Mouse (Mus musculus): ENCODE measurements around the gene Ttc28.
A peak's percentile ranks its signal among the peaks of the same experiment; 100 is the strongest.
"Not testable (repeated sequence)": the region's sequence is repeated elsewhere in the genome, so short reads cannot be mapped to it uniquely, and the experiment has no call there.

Gene Ttc28

DNA sequence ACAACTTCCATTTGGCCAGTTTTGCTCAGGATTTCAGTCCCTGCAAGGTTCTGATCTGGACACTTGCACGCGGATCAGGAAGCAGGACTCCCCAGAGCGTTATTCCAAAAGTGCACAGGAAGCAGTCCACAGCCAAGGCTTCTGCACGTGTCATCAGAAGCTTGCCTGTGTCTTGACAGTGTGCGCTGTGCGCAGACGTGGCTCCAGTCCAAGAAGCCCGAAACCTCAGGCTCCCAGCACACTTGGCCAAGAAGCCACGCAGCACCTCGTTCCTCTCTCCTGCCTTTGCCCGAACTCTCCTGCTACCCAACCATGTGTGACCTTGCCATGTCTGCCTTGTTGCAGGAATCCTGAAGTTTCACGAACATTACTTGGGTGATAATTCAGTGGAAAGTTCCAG is 355.5 kb downstream of the Ttc28 start:
- no peak for DNase-seq (ENCODE audit: low spot score in 2 of 2)

GRCm38 (mm10) chr5:111237176-111237636 is 357.6 kb downstream of the Ttc28 start:
- no peak for DNase-seq (ENCODE audit: low spot score in 2 of 2)

DNA sequence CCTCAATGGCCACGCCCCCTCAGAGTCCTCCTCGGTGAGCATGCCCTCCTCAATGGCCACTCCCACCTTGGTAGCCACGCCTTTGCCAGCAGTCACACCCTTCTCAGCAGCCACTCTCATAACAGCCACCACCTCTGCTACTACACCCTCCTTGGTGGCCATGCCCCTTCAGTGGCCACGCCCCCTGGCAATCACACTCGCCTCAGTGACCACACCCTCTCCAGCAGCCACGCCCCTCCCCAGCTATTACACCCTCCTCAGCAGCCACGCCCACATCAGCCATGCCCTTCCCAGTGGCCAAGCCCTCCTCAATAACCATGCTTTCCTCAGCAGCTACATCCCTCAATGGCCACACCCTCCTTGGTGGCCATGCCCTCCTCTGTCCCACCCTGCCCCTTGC is 359.6 kb downstream of the Ttc28 start:
- no peak for DNase-seq (ENCODE audit: low spot score in 2 of 2)

- no peak for DNase-seq (ENCODE audit: low spot score in 2 of 2)
These were observed 363.9 kb downstream of the Ttc28 start for GRCm38 (mm10) chr5:111243447-111244040.

- no peak for DNase-seq (ENCODE audit: low spot score in 2 of 2)
These were observed 364.5 kb downstream of the Ttc28 start for GRCm38 (mm10) chr5:111244061-111244460.

DNA sequence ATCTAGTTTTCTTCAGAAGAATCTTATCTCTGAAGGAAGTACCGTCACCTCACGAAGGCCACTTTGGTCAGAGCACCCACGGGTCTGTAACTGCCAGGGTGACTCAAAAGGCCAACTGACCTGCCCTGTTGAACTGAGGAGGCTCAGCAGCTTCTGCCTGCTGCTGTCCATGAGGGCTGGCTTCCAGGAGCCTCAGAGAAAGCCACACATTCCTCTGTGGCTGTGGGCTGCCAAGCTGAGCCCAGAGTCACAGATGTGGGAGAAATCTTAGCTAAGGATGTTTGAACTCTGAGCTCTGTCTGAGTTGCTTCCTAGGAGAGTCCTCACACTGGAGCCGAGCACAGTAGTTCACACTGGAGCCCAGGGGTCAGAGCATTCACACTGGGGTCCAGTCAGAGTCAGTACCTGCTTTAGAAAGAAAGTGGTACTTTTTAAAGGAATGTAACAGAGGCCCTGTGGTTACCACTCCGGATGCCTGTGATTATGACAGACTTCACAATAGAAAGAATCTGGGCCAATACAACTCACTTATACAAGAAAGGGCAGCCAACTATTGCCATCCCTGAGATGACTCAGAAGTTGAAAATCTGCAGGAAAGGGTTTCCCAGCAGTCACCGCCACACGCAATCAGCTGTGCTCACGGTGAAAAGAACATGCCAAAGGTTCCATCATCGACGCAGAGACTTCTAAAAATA is 368.1 kb downstream of the Ttc28 start:
- DNase-seq (ENCODE audit: low spot score in 2 of 2): no peak

DNA sequence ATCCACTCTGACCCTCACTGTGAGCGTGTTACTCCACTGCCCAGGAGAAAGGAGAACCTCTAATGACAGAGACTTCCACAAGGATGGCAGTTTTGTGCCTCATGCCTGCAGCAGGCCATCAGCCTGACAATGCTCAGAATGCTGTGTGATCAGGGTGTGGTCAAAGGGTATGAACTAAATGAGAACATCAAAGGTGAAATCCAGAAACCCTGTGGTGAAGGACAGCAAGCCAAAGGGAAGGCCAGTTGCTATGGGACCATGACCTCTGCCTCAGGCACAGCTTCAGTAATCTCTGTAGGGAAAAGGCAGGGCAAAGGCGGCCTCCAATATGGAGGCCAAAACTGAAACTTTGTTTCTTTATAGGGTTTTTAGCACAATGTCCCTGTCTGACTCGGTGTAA is 372.5 kb downstream of the Ttc28 start:
- DNase-seq (ENCODE audit: low spot score in 2 of 2): no peak

DNA sequence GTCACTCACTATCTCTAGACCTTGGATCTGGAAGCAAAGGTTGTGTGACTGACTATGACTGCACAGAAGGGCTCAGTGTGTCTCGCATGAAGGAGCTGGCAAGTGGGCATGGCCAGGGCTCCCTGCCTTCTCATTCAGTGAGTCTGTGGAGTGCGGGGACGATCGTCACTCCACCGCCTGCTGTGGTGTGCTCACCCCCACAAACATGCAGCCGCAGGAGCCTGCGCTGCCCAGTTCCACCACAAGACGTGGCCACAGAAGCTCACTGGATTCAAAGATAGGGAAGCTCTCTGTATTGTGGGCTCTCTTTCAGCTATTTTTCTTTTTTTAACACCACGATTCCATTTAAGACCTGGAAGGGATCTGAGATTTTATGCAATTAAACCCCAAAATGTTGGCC is 374.8 kb downstream of the Ttc28 start:
- DNase-seq (ENCODE audit: low spot score in 2 of 2): no peak

DNA sequence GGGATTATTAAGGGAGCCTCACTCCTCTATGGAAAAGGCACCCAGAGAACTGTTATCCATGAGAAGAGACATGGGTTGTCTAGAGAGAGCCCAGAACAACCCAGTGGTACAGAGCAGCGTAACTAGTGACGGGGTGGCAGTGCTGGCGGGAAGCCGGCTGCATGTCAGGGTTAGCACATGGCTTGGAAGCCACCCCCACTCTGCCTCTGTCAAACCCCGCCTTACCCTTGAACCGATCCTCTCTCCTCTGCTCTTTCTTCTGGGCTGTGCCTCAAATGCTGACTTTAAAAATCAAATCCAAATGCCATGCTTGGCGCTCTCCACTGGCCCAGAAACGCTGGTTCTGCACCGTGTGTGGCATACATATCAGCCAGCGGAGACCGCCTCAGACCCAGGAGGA is 375.2 kb downstream of the Ttc28 start:
- DNase-seq (ENCODE audit: low spot score in 2 of 2): no peak

DNA sequence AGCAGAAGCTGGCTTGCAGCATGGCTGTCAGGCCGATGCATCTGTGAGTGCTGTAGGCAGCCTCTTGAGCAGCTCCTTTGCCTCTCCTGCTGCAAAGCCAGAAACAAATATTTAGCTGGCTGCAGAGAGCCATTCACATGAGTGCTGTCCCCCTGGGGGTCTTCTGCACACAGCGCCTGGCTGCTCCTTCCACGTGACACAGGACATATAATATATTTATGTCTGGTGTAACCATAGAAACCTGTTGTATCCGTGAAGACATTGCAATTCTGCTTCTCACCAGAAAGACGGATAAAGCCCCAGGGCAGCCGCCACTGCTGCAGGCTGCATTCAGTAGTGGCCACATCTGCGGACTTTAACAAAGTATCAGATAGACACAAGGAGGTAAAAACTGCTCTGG is 376.6 kb downstream of the Ttc28 start:
- DNase-seq (ENCODE audit: low spot score in 2 of 2): no peak

- peak in 1 of 2 experiments; percentile 57 for DNase-seq (ENCODE audit: low spot score in 2 of 2)
These were observed 377.5 kb downstream of the Ttc28 start for GRCm38 (mm10) chr5:111257127-111257526.

DNA sequence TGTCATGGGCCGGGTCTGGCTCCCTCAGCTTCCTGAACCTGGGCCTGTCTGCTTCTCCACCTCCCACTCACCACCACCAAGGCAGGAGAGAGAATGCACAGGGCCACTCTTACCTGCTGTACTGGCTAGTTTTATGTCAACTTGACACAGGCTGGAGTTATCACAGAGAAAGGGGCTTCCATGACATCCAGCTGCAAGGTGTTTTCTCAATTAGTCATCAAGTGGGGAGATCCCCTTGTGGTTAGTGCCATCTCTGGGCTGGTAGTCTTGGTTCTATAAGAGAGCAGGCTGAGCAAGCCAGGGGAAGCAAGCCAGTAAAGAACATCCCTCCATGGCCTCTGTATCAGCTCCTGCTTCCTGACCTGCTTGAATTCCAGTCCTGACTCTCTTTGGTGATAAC is 381.6 kb downstream of the Ttc28 start:
- DNase-seq (ENCODE audit: low spot score in 2 of 2): not testable (repeated sequence)

- DNase-seq (ENCODE audit: low spot score in 2 of 2): no peak
These were observed 382.4 kb downstream of the Ttc28 start for GRCm38 (mm10) chr5:111261733-111262573.

GRCm38 (mm10) chr5:111262574-111263239 is 383.1 kb downstream of the Ttc28 start:
- no peak for DNase-seq (ENCODE audit: low spot score in 2 of 2)

DNA sequence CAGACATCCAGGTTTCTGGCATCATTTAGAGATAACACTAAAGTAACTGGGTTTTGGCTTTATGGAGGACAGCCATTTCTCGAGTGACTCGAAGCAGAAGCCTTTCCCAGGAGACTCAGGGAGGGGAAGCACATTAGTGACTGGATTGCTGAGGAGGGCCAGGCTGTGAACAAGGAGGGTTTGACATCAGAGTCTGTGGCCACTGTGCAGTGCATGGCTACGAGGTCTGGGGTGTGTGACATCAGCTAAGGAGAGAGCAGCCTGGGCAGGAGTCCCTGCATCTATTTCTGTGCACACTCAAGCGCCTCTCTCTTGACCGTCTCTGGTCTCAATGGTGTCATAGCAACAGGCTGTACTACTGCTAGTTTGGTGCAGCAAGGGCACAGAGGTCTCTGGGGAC is 383.8 kb downstream of the Ttc28 start:
- DNase-seq (ENCODE audit: low spot score in 2 of 2): no peak

- DNase-seq (ENCODE audit: low spot score in 2 of 2): no peak
These were observed 384.9 kb downstream of the Ttc28 start for GRCm38 (mm10) chr5:111264488-111264887.

- no peak for DNase-seq (ENCODE audit: low spot score in 2 of 2)
These were observed 387.1 kb downstream of the Ttc28 start for GRCm38 (mm10) chr5:111266658-111267057.

DNA sequence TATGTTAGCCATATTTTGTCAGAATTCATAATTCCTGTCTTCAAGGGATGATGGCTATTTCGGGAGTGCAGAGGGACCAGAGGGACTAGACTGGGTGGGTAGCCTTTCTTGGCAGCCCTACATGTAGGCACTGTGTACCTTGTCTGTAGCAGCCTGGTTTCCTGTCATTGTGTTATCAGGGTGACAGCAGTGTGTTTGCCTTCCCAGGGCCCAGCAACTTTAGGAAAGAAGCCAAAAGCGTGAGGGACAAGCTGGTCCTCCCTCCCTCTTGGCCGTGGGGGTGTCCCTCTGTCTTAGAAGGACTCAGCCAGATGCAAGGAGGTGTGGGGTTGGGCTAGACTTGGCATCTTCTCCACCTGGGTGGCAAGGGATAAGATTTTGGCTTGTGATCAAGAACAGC is 387.5 kb downstream of the Ttc28 start:
- no peak for DNase-seq (ENCODE audit: low spot score in 2 of 2)

- DNase-seq (ENCODE audit: low spot score in 2 of 2): no peak
These were observed 389.2 kb downstream of the Ttc28 start for GRCm38 (mm10) chr5:111268852-111269251.

DNA sequence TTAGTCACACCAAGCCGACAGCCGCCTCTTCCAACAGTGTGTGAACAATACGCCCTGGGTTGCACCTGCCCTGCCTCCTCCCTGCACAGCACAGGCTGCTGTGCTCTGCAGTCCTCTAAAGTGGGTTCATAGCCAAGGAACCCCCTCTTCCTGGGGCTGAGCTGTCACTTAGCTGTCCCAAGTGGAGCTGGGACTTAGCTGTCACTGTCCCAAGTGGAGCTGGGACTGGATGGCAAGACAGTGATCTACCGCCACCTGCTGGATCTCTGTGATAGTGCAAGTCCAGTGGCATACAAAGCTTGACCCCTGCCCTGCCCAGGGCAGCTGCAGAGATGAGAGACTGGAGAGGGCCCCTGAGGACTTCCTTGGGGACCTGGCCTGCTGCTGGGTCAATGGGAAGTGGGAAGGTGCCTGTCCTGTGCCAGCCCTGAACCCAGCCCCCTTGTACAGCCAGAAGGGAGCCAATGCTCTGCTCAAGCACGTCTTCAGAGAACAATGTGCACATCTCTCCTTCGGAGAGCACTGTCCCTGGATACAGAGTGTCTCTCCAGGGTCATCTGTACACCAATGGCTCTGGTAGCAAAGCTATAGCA is 390.1 kb downstream of the Ttc28 start:
- peak in 1 of 2 experiments; percentile 64 for DNase-seq (ENCODE audit: low spot score in 2 of 2)

GRCm38 (mm10) chr5:111270246-111271002 is 390.8 kb downstream of the Ttc28 start:
- no peak for DNase-seq (ENCODE audit: low spot score in 2 of 2)
